Mouse (Mus musculus) embryonic fibroblast, embryonic 13.5 days (primary cell): ENCODE data around the gene Cdc42bpa. TPM values are rescaled to one million over a fixed set of nuclear protein-coding genes. Genes with fewer than 3 reads are reported as not detected.

Source experiments
- H3K27ac ChIP-seq: 2 replicates; pipeline ENCODE4 v1.5.1; 2012; ENCODE audit warnings: low read length, control low read depth, inconsistent platforms; ENCODE audit not compliant: insufficient read depth
- H3K4me1 ChIP-seq: 2 replicates; pipeline ENCODE4 v1.6.1; 2011; ENCODE audit warnings: low read length; ENCODE audit not compliant: control insufficient read depth, insufficient read depth
- H3K4me3 ChIP-seq: 2 replicates; pipeline ENCODE4 v1.5.1; 2011; ENCODE audit warnings: mild to moderate bottlenecking, control low read depth, low read length; ENCODE audit not compliant: insufficient read depth
- CTCF ChIP-seq: IDR thresholded peaks from 2 replicates; pipeline ENCODE4 v1.5.1; 2011; ENCODE audit warnings: mild to moderate bottlenecking, control low read depth, low read length, moderate library complexity, borderline replicate concordance; ENCODE audit not compliant: insufficient read depth
- POLR2A ChIP-seq: IDR thresholded peaks from 2 replicates; pipeline ENCODE4 v1.6.1; 2011; ENCODE audit warnings: low read depth, mild to moderate bottlenecking, control low read depth, low read length, moderate library complexity
- polyA plus RNA-seq: library from polyadenylated mRNA; stranded (reverse); fragments of >200 nt; gene quantifications from 2 replicates; pipeline ENCODE4 v1.2.4, GENCODE M21; 2011; ENCODE audit warnings: low read depth; ENCODE audit not compliant: missing spikeins, insufficient read length

Cdc42bpa gene
- polyA plus RNA-seq, 1 experiment, result 109 TPM

- Histone ChIP-seq H3K4me1 (no peaks in the 10 kb centered on the region), H3K4me3 (no peak overlapping the region), H3K27ac (no peak overlapping the region)
- TF ChIP-seq CTCF, result no peak
- TF ChIP-seq POLR2A, result no peak
Measured at GRCm38 (mm10) chr1:180158648-180159047, 198.4 kb downstream of the Cdc42bpa start.

DNA sequence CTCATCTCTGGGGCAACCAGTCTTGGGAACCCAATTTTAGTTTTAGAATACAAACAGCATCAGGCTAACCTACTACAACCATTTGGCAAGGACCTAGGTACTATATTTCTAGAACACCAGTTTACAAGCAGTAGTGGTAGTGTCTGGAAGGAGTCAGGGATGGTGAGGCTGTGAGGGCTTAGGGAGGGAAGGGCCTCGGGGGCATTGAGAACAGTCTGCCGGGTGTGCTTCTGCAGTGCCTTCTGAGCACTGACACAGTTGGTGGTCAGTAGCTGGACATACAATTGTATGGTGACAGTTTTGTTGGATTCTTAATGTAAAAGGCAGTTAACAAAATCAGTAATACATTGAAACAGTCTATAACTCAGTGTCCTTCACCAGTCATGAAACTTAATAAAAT is 200.3 kb downstream of the Cdc42bpa start:
- no peak overlapping the region for H3K27ac ChIP-seq
- TF ChIP-seq CTCF (no peak), POLR2A (no peak)
- no peak overlapping the region for H3K4me3 ChIP-seq
- H3K4me1 ChIP-seq, result no peaks in the 10 kb centered on the region

- Histone ChIP-seq H3K4me3 (no peak overlapping the region), H3K27ac (no peak overlapping the region), H3K4me1 (no peaks in the 10 kb centered on the region)
- TF ChIP-seq POLR2A (no peak), CTCF (no peak)
Measured at GRCm38 (mm10) chr1:180161160-180161559, 200.9 kb downstream of the Cdc42bpa start.

GRCm38 (mm10) chr1:180161566-180162355 is 201.5 kb downstream of the Cdc42bpa start:
- TF ChIP-seq POLR2A, result no peak
- no peak for TF ChIP-seq CTCF
- Histone ChIP-seq H3K4me1 (no peaks in the 10 kb centered on the region), H3K27ac (no peak overlapping the region), H3K4me3 (no peak overlapping the region)

DNA sequence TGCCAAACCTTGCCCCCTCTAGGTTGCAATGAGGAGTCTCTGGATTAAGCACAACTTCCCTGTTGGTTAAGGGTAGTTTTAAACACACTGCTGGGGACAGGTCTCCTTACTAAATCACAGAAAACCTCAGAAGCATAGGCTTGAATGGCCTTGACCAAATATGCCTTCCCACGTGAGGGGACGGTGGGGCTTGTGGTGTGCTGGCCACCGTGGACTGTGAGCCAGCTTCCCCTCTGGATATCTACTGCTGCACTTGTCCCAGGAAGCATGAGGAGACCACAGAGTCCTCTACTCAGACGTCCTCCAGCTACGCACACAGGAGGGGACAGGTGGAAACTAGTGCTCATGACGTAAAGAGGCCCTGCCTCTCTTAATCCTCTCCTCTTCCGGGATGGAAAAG is 202.7 kb downstream of the Cdc42bpa start:
- no peak overlapping the region for H3K27ac ChIP-seq
- no peaks in the 10 kb centered on the region for H3K4me1 ChIP-seq
- H3K4me3 ChIP-seq, result no peak overlapping the region
- TF ChIP-seq POLR2A (no peak), CTCF (no peak)

DNA sequence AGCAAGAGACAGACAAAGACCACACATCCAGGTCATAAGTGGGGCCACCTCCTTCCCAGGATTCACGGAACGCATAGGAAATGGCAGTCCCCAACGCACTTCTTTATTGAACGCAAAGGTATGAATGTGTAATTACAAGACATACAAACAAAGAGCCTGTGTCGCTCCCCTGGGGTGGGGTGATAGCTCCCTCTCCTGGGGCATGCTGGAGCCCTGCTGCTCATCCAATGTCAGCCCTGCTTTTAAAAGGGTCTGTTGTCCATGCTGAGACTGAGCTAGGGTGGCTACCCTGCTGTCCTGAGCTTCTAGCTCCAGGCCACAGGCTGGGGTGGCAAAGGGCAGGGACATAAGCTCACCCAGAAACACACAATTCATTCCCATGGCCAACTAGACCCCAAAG is 206.3 kb downstream of the Cdc42bpa start:
- H3K4me1 ChIP-seq, result no peaks in the 10 kb centered on the region
- TF ChIP-seq CTCF (no peak), POLR2A (no peak)
- H3K4me3 ChIP-seq, result no peak overlapping the region
- no peak overlapping the region for H3K27ac ChIP-seq

DNA sequence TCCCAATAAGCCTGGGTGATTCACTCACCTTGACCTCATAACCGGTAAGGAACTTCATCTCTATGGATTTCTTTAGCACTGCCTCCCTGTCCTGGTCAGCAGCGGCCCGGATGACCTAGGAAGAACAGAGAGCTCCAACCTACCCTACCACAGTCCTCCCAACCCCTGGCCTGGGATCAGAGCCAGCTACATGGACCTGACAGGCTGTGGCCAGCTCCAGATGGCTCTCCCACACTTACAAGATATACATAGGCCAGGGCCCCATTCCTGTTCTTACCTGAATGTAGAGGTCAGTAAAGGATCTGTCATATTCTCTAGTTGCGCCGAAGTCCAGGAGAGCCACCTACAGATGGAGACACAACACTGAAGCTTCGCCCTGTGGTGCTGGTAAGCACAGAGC is 208.0 kb downstream of the Cdc42bpa start:
- no peak for TF ChIP-seq POLR2A
- TF ChIP-seq CTCF, result no peak
- Histone ChIP-seq H3K4me3 (no peak overlapping the region), H3K4me1 (no peaks in the 10 kb centered on the region)

DNA sequence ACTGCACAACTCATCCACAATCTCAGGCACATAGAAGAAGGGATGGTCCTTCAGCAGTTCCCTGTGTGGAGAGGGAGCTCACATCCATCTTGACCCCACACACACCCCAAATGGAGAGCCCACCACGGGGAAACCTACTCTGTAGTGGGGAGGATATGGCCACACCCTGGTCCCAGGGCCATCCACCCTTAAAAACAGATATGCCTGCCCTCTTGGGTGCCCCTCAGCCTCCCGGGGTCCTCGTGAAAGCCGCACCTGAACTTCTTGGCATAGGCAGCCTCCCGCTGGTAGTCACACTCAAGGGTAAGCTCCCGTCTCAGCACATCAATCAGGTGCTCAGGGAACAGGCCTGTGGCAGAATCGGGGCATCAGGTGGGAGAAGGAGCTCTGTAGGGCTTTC is 208.9 kb downstream of the Cdc42bpa start:
- TF ChIP-seq POLR2A (no peak), CTCF (no peak)
- Histone ChIP-seq H3K4me1 (no peaks in the 10 kb centered on the region), H3K4me3 (no peak overlapping the region), H3K27ac (no peak overlapping the region)

More for the DNA sequence above, 208.0 kb downstream of the Cdc42bpa start:
- H3K27ac ChIP-seq, result no peak overlapping the region

- no peaks in the 10 kb centered on the region for H3K4me1 ChIP-seq
- TF ChIP-seq CTCF (no peak), POLR2A (no peak)
Measured at GRCm38 (mm10) chr1:180170071-180170470, 209.8 kb downstream of the Cdc42bpa start.

GRCm38 (mm10) chr1:180171883-180172282 is 211.6 kb downstream of the Cdc42bpa start:
- no peak overlapping the region for H3K27ac ChIP-seq
- H3K4me1 ChIP-seq, result no peaks in the 10 kb centered on the region
- H3K4me3 ChIP-seq, result no peak overlapping the region
- TF ChIP-seq POLR2A, result no peak
- TF ChIP-seq CTCF, result no peak

More at GRCm38 (mm10) chr1:180170071-180170470, 209.8 kb downstream of the Cdc42bpa start:
- no peak overlapping the region for H3K4me3 ChIP-seq
- no peak overlapping the region for H3K27ac ChIP-seq

DNA sequence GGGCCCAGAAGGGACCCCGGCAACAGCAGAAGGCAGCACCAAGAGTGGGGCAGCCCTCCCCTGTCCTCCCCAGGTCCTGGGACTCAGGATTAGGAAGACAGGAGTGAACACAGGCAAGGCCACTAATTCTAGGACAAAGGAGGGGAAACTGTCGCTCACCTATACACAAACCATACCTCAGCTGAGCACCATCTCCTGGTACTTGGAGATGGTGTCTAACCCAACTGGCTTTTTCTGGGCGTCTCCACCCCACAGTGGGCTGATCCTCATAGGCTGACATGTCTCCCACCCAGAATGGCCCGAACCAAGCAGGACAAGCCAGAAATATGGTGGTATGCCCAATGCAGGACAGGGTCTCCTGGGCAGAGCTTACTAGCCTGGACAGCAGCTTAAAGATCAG is 212.3 kb downstream of the Cdc42bpa start:
- Histone ChIP-seq H3K4me1 (no peaks in the 10 kb centered on the region), H3K27ac (no peak overlapping the region), H3K4me3 (no peak overlapping the region)
- TF ChIP-seq POLR2A, result no peak
- TF ChIP-seq CTCF, result no peak
